Mouse (Mus musculus) midbrain, embryonic 11.5 days (tissue): ENCODE data around the gene Mrap2. TPM values are rescaled to one million over a fixed set of nuclear protein-coding genes. Genes with fewer than 3 reads are reported as not detected.

Source experiments
- ATAC-seq: fragments of 200-750 bp; cut with Nextera tagmentation; 2 replicates; pipeline ENCODE4 v1.8.0; 2017; ENCODE audit warnings: moderate TSS enrichment, moderate library complexity; ENCODE audit not compliant: low FRiP score
- DNase-seq: peaks from one replicate; pipeline ENCODE4 v3.0.0; 2015; ENCODE audit warnings: low spot score; ENCODE audit errors: missing footprints
- H3K27ac ChIP-seq: fragments of 300-500 bp; sonication (generic); 2 replicates; pipeline ENCODE4 v1.5.1; 2014; ENCODE audit warnings: low read depth, low read length
- H3K27me3 ChIP-seq: fragments of 300-500 bp; sonication (generic); 2 replicates; pipeline ENCODE4 v1.6.1; 2014; ENCODE audit warnings: mild to moderate bottlenecking, low read length, moderate library complexity, mixed read lengths; ENCODE audit not compliant: control insufficient read depth, insufficient read depth
- H3K36me3 ChIP-seq: fragments of 300-500 bp; sonication (generic); 2 replicates; pipeline ENCODE4 v1.6.1; 2014; ENCODE audit warnings: mild to moderate bottlenecking, low read length, moderate library complexity, mixed read lengths; ENCODE audit not compliant: control insufficient read depth, insufficient read depth
- H3K4me1 ChIP-seq: fragments of 300-500 bp; sonication (generic); 2 replicates; pipeline ENCODE4 v1.6.1; 2014; ENCODE audit warnings: low read length; ENCODE audit not compliant: control insufficient read depth, insufficient read depth
- H3K4me2 ChIP-seq: fragments of 300-500 bp; sonication (generic); 2 replicates; pipeline ENCODE4 v1.6.1; 2014; ENCODE audit warnings: mild to moderate bottlenecking, moderate library complexity
- H3K4me3 ChIP-seq: fragments of 300-500 bp; sonication (generic); 2 replicates; pipeline ENCODE4 v1.5.1; 2014; ENCODE audit warnings: low read depth, low read length
- H3K9ac ChIP-seq: fragments of 300-500 bp; sonication (generic); 2 replicates; pipeline ENCODE4 v1.6.1; 2014; ENCODE audit warnings: low read length
- H3K9me3 ChIP-seq: fragments of 300-500 bp; sonication (generic); 2 replicates; pipeline ENCODE4 v1.6.1; 2016; ENCODE audit warnings: low read length; ENCODE audit not compliant: control insufficient read depth
- WGBS: fragments of 180-500 bp; shearing (Covaris S2); extraction: QIAGEN DNeasy Blood & Tissue Kit; methylation state at CpG from one replicate; pipeline ENCODE4 v1.1.7; 2014; 5-methylcytosine and 5-hydroxymethylcytosine counted together
- polyA plus RNA-seq: library from polyadenylated mRNA; unstranded; fragments of >200 nt; fragmentation: Nextera tagmentation; extraction: Ambion mirVana; gene quantifications from 2 replicates; pipeline ENCODE4 v1.2.1, GENCODE M21; 2014

Mrap2 gene
- polyA plus RNA-seq, 1 experiment from 2014 or later, result not detected

DNA sequence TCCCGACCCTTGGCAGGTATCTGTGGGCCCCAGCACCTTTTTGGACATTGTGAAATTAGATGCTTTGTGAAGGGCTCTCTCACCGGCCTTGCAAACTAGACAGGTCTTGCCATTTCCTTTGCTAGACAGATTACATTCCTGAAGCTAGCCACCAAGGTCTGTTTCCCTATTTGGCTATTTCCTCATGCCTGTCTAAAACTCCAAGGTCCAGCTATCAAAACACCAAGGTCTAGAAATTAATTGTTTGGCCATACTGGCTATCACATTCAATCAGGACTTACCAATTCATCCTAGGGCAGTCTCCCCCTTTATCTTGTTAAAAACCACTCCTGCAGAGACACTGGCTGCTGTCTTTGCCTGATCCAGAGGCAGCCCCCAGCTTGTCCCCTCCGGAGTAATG, 23.9 kb downstream of the Mrap2 start:
- no peak overlapping the region for H3K27ac ChIP-seq
- no peaks in the 10 kb centered on the region; the same call in 1 of the 2 replicates for H3K27me3 ChIP-seq
- H3K9ac ChIP-seq, result no peak overlapping the region
- H3K9me3 ChIP-seq, result no peaks in the 10 kb centered on the region
- ATAC-seq, result no peak
- no peak for DNase-seq
- H3K4me1 ChIP-seq, result no peaks in the 10 kb centered on the region
- no peak overlapping the region for H3K4me3 ChIP-seq
- WGBS, result 51% methylated on average over 3 of the region's 3 CpGs
- no peaks in the 10 kb centered on the region for H3K36me3 ChIP-seq
- H3K4me2 ChIP-seq, result no peak overlapping the region

DNA sequence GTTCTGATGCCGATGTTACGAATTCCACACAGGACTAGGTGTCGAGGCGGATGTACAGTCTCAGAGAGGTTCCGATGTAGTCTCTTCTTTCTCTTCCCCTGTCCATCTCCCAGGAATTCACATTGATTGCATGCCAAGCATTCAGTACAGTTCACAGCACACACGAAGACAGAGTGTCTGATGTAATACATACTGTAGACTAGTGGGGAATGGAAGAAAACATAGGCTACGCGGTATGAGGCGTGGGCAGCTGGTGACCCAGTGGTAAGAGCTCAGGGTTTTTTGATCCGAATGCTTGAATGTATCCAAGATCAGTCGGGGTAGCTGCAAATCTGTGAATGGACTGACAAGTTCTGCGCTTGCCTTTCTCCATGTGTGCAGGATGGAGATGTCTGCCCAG, 25.0 kb downstream of the Mrap2 start:
- no peaks in the 10 kb centered on the region for H3K36me3 ChIP-seq
- DNase-seq (peak; percentile 71), ATAC-seq (no peak)
- no peak overlapping the region for H3K4me3 ChIP-seq
- no peaks in the 10 kb centered on the region; the same call in 1 of the 2 replicates for H3K27me3 ChIP-seq
- no peak overlapping the region for H3K4me2 ChIP-seq
- H3K27ac ChIP-seq, result no peak overlapping the region
- H3K9ac ChIP-seq, result no peak overlapping the region
- H3K9me3 ChIP-seq, result no peaks in the 10 kb centered on the region
- 93% methylated on average over 12 of the region's 12 CpGs for WGBS
- no peaks in the 10 kb centered on the region for H3K4me1 ChIP-seq

GRCm38 (mm10) chr9:87170891-87171290, 26.8 kb downstream of the Mrap2 start:
- DNase-seq, result peak; percentile 23
- Histone ChIP-seq H3K27ac (no peak overlapping the region), H3K27me3 (no peaks in the 10 kb centered on the region; the same call in 1 of the 2 replicates), H3K4me2 (no peak overlapping the region), H3K4me3 (no peak overlapping the region), H3K9ac (no peak overlapping the region), H3K4me1 (no peaks in the 10 kb centered on the region), H3K36me3 (no peaks in the 10 kb centered on the region), H3K9me3 (no peaks in the 10 kb centered on the region)
- 86% methylated on average over 3 of the region's 3 CpGs for WGBS
- no peak for ATAC-seq

DNA sequence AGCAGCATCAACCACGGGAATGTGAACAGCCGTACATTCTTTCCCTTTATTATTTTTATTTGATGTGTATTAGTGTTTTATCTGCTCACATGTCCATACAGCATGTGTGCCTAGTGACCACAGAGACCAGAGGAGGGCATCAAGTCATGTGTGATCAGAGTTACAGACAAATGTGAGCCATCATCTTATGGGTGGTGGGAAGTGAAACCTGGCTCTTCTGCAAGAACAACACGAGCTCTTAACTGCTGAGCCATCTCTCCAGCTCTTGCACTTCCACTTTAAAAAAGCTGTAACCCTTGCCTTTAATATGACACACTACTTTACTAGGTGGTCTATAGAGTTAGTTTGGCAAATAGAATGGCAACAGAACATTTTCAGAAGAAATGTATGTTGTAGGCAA, 27.4 kb downstream of the Mrap2 start:
- no peak overlapping the region for H3K4me3 ChIP-seq
- H3K4me1 ChIP-seq, result no peaks in the 10 kb centered on the region
- WGBS, result 88% methylated on average over 3 of the region's 3 CpGs
- H3K36me3 ChIP-seq, result no peaks in the 10 kb centered on the region
- H3K9me3 ChIP-seq, result no peaks in the 10 kb centered on the region
- peak; percentile 23 for DNase-seq
- no peak for ATAC-seq
- no peak overlapping the region for H3K27ac ChIP-seq
- no peaks in the 10 kb centered on the region; the same call in 1 of the 2 replicates for H3K27me3 ChIP-seq
- H3K4me2 ChIP-seq, result no peak overlapping the region
- no peak overlapping the region for H3K9ac ChIP-seq

GRCm38 (mm10) chr9:87178534-87178933, 34.4 kb downstream of the Mrap2 start:
- no peak for ATAC-seq

GRCm38 (mm10) chr9:87182231-87182630, 38.1 kb downstream of the Mrap2 start:
- no peak overlapping the region for H3K27ac ChIP-seq
- no peaks in the 10 kb centered on the region for H3K4me1 ChIP-seq
- no peak overlapping the region for H3K9ac ChIP-seq
- ATAC-seq (no peak), DNase-seq (no peak)
- H3K4me2 ChIP-seq, result no peak overlapping the region
- 79% methylated on average over 10 of the region's 10 CpGs for WGBS
- no peaks in the 10 kb centered on the region for H3K36me3 ChIP-seq
- H3K27me3 ChIP-seq, result no peaks in the 10 kb centered on the region
- no peaks in the 10 kb centered on the region for H3K9me3 ChIP-seq
- H3K4me3 ChIP-seq, result no peak overlapping the region

More at GRCm38 (mm10) chr9:87178534-87178933, 34.4 kb downstream of the Mrap2 start:
- no peaks in the 10 kb centered on the region for H3K9me3 ChIP-seq
- no peaks in the 10 kb centered on the region for H3K27me3 ChIP-seq
- H3K4me2 ChIP-seq, result no peak overlapping the region
- peak; percentile 26 for DNase-seq
- H3K9ac ChIP-seq, result no peak overlapping the region
- H3K27ac ChIP-seq, result no peak overlapping the region
- no peaks in the 10 kb centered on the region for H3K4me1 ChIP-seq
- no peak overlapping the region for H3K4me3 ChIP-seq
- 80% methylated on average over 7 of the region's 7 CpGs for WGBS
- H3K36me3 ChIP-seq, result no peaks in the 10 kb centered on the region

DNA sequence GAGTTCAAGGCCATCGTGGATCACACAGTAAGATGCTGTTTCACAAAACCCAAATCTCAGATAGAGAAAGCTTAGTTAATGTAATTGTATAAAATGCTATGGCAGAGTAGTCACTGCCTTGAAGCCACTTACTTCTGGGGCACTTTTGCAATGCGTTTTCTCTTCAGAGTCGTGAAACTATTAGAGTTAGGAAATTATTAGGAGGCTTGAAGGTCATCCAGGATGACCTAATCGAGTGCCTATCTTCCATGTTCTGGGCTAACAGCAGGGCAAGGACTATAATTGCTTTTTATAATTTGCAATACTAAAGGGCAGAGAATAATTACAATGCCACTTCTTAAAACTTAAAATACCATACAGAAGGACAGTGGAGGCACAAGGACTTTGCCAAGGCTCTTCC, 43.2 kb downstream of the Mrap2 start:
- ATAC-seq, result no peak
- Histone ChIP-seq H3K4me1 (no peaks in the 10 kb centered on the region), H3K9ac (no peak overlapping the region), H3K36me3 (peaks cover 16% of the 10 kb centered on the region), H3K9me3 (no peaks in the 10 kb centered on the region), H3K27me3 (no peaks in the 10 kb centered on the region), H3K4me3 (no peak overlapping the region), H3K27ac (no peak overlapping the region), H3K4me2 (no peak overlapping the region)
- peak; percentile 70 for DNase-seq
- WGBS, result 94% methylated on average over 4 of the region's 4 CpGs

GRCm38 (mm10) chr9:87193721-87194120, 49.6 kb downstream of the Mrap2 start:
- Histone ChIP-seq H3K4me1 (no peaks in the 10 kb centered on the region), H3K4me3 (no peak overlapping the region), H3K9me3 (no peaks in the 10 kb centered on the region), H3K27me3 (no peaks in the 10 kb centered on the region), H3K27ac (no peak overlapping the region), H3K9ac (no peak overlapping the region), H3K36me3 (peaks cover 26% of the 10 kb centered on the region), H3K4me2 (no peak overlapping the region)
- DNase-seq (peak; percentile 17), ATAC-seq (no peak)
- 93% methylated on average over 1 of the region's 1 CpGs for WGBS

DNA sequence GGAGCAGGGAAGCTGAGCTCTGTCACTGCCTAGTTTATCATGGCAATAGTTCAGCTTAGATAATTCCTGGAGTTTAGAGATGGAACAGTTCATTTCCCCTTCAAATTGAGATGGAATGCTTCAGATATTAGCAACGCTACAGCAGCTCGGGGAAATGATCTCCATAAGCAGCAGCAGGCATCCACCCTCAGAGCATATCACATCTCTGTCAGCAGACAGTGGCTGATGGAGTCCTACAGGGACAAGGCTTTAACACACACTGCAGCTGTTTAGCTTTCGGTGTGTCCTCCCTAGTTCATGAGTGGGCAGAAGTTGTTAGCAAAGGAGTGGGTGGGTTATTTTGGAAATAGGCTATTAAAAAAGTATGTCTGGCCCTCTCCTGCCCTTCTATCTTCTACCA, 53.2 kb downstream of the Mrap2 start:
- no peaks in the 10 kb centered on the region for H3K9me3 ChIP-seq
- DNase-seq (no peak), ATAC-seq (no peak)
- 87% methylated on average over 3 of the region's 3 CpGs for WGBS
- H3K4me1 ChIP-seq, result no peaks in the 10 kb centered on the region
- H3K27ac ChIP-seq, result no peak overlapping the region
- no peak overlapping the region for H3K4me2 ChIP-seq
- no peak overlapping the region for H3K9ac ChIP-seq
- no peaks in the 10 kb centered on the region for H3K27me3 ChIP-seq
- no peak overlapping the region for H3K4me3 ChIP-seq
- H3K36me3 ChIP-seq, result peaks cover 11% of the 10 kb centered on the region

DNA sequence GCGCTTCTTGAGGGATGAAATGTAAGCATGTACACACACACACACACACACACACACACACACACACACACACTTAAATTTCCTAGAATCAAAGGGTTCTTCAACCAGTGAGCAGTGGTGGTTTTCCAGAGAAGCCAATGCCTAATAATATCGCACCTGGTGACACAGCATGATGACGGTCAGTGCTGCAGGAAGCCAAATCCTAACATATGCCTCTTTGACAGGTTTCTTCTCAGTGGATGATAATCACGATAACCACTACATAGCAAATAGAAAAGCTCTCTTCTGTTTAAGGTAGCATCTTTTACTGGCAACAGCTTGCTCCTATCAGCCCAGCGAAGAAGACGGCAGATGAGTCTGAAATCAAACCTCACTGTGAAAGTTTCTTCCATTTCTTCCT, 53.9 kb downstream of the Mrap2 start:
- H3K4me1 ChIP-seq, result no peaks in the 10 kb centered on the region
- WGBS, result 90% methylated on average over 6 of the region's 6 CpGs
- H3K9me3 ChIP-seq, result no peaks in the 10 kb centered on the region
- H3K27me3 ChIP-seq, result no peaks in the 10 kb centered on the region
- ATAC-seq (no peak), DNase-seq (peak; percentile 51)
- H3K4me3 ChIP-seq, result no peak overlapping the region
- peaks cover 5% of the 10 kb centered on the region; the same call in 1 of the 2 replicates for H3K36me3 ChIP-seq
- no peak overlapping the region for H3K9ac ChIP-seq
- H3K4me2 ChIP-seq, result no peak overlapping the region
- no peak overlapping the region for H3K27ac ChIP-seq
